Mouse (Mus musculus) heart, adult 2 months (tissue): ENCODE data around the gene Ctdspl.

Experiments used
- CTCF ChIP-seq: fragments of 200-600 bp; IDR thresholded peaks from 2 replicates; pipeline ENCODE4 v1.8.1; 2022; ENCODE audit warnings: antibody characterized with exemption, mild to moderate bottlenecking, moderate library complexity
- POLR2A ChIP-seq: fragments of 200-500 bp; IDR thresholded peaks from 2 replicates; pipeline ENCODE4 v1.6.1; 2011; ENCODE audit warnings: mild to moderate bottlenecking, low read depth, low read length, control low read depth; ENCODE audit not compliant: insufficient read depth

GRCm38 (mm10) chr9:118891593-118891992 is 34.7 kb upstream of the Ctdspl start:
- no peak for TF ChIP-seq CTCF
- TF ChIP-seq POLR2A, result no peak
